Mouse (Mus musculus): ENCODE results near the gene Atl1.
A peak's percentile ranks its signal among the peaks of the same experiment; 100 is the strongest.

The Atl1 gene

GRCm38 (mm10) chr12:69947502-69947901, 55.1 kb downstream of the Atl1 start:
- DNase-seq = no peak

GRCm38 (mm10) chr12:69957378-69957777, 65.0 kb downstream of the Atl1 start:
- no peak for DNase-seq

DNA sequence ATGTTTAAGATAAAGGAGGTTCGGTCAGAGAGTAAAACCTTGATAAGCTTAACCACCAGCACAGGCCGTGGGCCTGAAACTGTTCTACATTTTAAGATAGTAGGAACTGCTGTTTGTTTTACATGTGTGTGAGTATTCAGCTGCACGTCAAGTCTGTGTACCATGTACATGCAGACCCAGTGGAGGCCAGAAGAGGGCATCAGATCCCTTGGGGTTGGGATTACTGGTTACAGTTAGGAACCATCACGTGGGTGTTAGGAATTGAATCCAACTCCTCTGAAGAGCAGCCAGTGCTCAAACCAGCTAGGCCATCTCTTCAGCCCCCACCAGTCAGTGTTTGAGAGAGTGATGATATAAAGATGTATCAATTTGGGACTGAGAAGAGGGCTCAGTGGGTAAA, 70.1 kb downstream of the Atl1 start:
- peak; percentile 63 for DNase-seq

GRCm38 (mm10) chr12:69963141-69963540, 70.7 kb downstream of the Atl1 start:
- no peak for DNase-seq

DNA sequence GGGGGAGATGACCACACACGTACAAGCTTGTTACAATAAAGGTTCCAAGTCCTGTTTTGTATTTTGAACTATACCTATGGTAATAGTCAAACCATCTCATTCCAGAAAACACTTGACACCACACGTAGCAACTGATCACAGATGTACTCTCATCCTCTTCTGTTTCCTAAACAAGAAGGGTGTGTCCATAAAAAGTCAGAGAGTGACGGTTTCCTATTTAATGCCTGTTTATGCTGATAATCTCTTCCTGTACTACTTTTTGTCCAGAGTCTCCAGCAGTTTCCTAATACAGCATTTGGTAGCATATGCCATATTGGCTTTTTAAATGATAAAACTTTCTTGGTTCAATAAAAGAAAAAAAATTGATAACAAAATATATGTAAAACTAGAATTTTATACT, 73.2 kb downstream of the Atl1 start:
- DNase-seq = no peak

GRCm38 (mm10) chr12:69966071-69966470, 73.7 kb downstream of the Atl1 start:
- DNase-seq = no peak

GRCm38 (mm10) chr12:69967112-69967511, 74.7 kb downstream of the Atl1 start:
- DNase-seq = no peak

DNA sequence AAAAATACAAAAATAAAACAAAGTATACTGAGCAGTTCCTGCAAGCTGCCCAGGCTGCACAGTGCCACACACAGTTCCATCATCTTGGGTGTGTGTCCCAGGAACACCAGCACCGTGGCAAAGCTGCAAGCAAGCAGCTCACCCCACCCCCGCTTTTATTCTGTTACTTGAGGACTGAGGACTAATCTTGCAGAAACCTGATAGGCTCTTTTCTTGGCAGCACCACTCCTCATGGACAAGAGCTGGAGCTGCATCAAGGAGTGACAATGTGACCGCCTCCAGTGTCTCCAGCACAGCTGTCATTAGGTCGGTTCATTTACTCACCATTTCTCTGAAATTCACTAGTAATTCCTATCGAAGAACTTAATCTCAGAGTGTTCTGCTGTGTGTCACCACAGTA, 75.7 kb downstream of the Atl1 start:
- DNase-seq = no peak

- no peak for DNase-seq
These were observed 81.3 kb downstream of the Atl1 start for GRCm38 (mm10) chr12:69973666-69974065.

DNA sequence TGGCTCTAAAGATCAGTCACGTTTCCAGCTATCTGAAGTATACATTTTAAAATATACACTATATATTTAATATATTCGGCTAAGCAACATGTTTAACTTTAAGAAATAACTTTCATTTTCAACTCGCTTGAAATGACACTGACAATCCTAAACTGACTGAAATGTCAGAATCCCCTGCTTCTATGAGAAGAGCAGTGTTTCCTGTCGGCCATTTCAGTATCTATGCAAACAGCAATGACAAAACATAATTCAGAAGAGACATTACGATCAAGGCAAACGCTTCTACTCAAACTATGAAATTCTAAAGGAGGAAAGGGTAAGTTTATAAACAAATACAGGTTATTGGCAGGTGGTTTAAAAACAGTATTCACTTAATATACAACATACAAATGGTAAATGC, 84.3 kb downstream of the Atl1 start:
- DNase-seq = no peak

- no peak for DNase-seq
These were observed 85.1 kb downstream of the Atl1 start for GRCm38 (mm10) chr12:69977376-69977998.

DNA sequence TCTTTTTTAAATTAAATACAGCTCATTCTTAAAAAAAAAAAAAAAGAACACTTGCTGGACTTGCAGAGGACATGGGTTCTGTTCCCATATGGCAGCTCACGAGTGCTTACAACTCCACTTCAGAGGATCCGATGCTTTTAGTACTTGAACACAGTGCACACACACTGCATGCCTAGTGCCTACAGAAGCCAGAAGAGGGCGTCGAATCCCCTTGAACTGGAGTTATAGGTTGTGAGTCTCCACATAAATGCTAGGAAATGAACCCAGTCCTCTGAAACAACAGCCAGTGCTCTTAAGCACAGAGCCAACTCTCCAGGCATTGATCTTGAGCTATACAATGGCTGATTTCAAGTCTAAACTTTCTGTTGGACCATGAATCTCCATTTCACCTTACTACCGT, 90.5 kb downstream of the Atl1 start:
- DNase-seq = no peak

DNA sequence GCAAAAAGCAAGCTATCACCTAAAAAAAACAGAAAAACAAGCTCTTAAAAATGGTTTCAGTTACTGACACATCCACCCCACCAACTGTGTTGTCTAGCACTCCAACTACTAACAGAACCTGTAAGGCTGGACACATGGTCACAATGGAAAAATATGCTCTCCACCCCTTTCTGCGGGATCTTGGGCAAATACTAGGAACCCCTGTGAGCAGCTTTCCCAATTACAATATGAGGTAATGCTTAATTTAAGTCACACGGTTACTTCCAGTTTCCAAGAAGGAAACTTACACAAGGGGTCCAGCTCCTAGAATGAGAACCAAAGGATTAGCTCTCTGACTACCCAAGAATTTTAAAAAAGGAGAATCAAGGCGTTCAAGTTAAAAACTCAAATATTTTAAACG, 93.1 kb downstream of the Atl1 start:
- no peak for DNase-seq

DNA sequence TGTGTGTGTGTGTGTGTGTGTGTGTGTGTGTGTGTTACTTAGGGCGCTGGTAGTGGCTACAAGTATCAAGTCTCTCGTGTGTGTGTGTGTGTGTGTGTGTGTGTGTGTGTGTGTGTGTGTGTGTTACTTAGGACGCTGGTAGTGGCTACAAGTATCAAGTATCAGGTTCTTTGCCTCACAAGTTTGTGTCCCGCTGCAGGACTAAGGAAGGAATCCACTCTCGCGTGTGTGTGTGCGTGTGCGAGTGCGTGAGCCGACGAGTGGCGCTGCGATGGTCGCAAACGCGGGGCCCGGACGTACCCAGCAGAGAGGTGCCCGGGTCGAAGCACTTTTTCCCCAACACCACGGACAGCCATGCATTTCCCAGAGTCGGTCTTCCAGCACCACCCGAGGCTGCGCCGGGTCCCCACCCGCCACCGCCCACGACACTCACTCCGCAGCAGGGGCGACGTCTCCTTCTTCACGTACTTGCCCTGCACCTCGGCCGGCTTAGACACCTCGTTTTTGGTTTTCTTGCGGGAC, 93.9 kb downstream of the Atl1 start:
- DNase-seq = no peak

DNA sequence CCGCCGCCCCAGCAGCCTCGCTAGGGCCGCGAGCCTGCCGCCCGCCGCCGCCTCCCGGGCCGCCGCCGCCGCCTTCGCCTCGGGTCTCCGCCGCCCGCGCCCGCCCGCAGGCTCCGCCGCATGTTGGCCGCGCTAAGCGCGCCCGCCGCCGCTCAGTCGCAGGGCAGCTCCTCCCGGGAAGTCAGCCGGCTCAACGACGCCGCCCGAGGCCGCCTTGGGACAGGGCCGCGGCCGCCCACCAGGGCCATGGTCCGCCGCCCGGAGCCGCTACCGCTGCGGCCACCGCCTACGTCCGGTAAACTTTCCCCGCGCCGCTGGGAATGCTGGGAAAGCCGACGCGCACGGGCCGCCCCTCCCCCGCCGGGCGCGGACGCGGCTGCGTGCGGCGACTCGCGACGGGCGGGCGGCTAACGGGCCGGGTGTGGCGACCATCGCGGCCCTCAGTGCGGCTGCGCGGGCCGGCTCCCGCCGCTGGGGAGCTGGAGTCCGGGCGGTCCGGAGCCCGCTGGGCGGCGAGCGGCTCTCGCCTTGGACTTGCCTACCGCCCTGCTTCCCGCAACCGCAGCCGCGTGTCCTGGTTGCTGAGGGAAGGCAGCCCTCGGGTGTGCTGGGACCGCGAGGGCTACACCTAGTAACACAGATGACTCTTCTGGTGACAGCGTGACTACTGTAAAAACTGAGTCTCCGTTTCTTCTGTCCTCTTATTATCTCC, 94.5 kb downstream of the Atl1 start, which contains the start of gene Sav1:
TSS of gene Sav1 (minus strand) at position 217 of the 712 bp plus-strand sequence.
- DNase-seq = peak; percentile 82

GRCm38 (mm10) chr12:69995382-69995781, 103.0 kb downstream of the Atl1 start:
- DNase-seq = no peak

GRCm38 (mm10) chr12:69998186-69998983, 106.0 kb downstream of the Atl1 start:
- DNase-seq = no peak

DNA sequence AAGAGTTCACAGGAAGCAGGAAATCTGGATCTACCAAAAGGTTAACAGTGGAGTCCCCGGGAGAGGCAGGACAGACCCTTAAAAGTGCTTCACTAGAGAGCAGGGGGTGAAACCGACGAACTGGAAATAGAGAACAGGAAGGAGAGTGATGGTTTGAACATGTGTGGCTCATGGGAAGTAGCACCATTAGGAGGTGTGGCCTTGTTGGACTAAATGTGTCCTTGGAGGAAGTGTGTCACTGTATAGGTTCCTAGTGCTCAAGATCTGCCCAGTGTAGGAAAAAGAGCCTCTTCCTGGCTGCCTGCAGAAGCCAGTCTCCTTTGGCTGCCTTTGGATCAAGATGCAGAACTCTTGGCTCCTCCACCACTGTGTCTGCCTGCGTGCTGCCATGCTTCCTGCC, 112.7 kb downstream of the Atl1 start:
- no peak for DNase-seq

- no peak for DNase-seq
These were observed 117.9 kb downstream of the Atl1 start for GRCm38 (mm10) chr12:70010356-70010755.

DNA sequence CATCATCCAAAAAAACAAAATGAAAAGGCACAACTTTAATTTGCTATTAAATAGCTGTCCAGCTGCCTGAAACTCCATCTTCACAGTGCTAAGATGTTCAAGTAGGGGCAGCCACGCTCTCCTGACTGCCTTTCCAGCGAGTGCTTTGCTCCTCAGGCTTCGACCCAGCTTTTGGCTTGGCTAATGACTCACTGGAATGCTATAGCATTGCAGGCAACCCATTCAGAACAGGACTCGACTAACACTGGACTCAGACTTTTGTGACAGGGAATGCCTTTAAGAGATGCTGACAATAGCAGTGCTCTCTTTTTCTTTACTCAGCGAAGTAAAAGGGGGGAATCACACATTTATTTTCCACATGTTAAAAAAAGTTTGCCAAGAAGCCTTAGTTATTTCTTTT, 119.3 kb downstream of the Atl1 start:
- DNase-seq = no peak

GRCm38 (mm10) chr12:70015936-70016335, 123.5 kb downstream of the Atl1 start:
- no peak for DNase-seq

Data from layer of hippocampus, adult 9-11 months (tissue).